Mouse (Mus musculus): ENCODE data around the gene Myadm. TPM values are rescaled to one million over a fixed set of nuclear protein-coding genes. Genes with fewer than 3 reads are reported as not detected.

The Myadm gene
- total RNA-seq, 2 experiments from 2014 or later: 98.5 to 107 TPM

Other genes starting within 250 kb of the Myadm start
- gene AU018091, start 119.9 kb upstream of the Myadm start, total RNA-seq (2021): not detected
- under 1 TPM; 0.08 to 0.23 TPM for gene Nlrp12, start 39.3 kb upstream of the Myadm start, total RNA-seq (2021)
- 1 to 10 TPM; 2.1 to 2.5 TPM for gene Prkcg, start 99 bp downstream of the Myadm start, total RNA-seq (2021)
- 10 to 100 TPM; 17.7 to 20.9 TPM for gene Cacng7, start 43.9 kb downstream of the Myadm start, total RNA-seq (2021)
- gene Cacng8, start 101.6 kb downstream of the Myadm start, total RNA-seq (2021): 1 to 10 TPM; 4.1 to 6.2 TPM
- 1 to 10 TPM in 1 of 2 experiments, under 1 TPM in 1; 0.39 to 1.5 TPM for gene Cacng6, start 135.1 kb downstream of the Myadm start, total RNA-seq (2021)
- 1 to 10 TPM in 1 of 2 experiments, not detected in 1; 1.0 TPM for gene Tarm1, start 213.5 kb downstream of the Myadm start, total RNA-seq (2021)